Mouse (Mus musculus): ENCODE results near the gene Cldn19. TPM values are rescaled to one million over a fixed set of nuclear protein-coding genes. Genes with fewer than 3 reads are reported as not detected.
"Not testable (repeated sequence)": the region's sequence is repeated elsewhere in the genome, so short reads cannot be mapped to it uniquely, and the experiment has no call there.

The Cldn19 gene
- polyA plus RNA-seq, 1 experiment from 2014 or later = 0.63 TPM

DNA sequence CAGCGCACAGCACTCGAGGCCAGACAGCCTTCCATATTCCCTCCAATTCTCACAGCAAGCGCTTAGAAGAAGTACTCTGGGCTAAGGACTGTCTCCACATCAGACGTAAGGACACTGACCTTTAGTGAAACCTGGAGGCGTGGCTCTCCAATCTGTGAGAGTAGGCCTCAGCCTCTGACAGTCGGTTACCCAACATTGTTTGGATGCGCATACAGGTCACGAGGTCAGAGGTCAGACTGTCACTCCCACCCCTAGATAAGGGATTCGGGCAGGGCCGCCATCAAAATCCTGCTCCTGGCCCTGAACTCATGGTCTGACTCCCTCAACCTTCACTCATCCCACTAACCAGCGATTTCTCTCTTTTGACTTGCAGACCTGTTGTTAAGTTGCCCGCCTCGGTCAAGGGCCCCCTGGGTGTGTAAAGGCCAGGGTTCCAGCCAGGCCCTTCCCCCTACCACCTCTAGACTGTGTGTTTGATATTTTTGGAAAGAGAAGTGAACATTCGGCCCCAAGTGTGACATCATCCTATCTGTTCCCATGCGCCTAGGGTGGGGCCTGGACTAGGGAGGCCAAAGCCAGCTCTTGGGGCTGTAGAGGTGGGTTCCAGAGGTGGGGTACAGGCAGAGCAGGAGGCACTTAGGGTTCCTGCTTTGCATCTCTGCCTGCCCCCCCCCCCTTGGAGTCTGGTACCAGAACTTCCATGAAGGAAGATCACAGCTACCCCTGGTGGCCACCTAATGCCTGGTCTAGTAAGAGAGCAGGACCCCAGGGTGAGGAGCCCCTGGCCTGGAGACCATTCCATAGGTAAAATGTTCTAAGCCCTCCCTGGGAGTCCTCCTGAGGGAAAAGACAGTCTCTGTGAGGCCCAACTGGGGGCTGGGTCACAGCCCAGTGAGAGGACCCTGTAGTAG lies 4.4 kb downstream of the Cldn19 start:
- WGBS = 81% methylated on average over 15 of the region's 15 CpGs
- Histone ChIP-seq H3K9ac (no peak overlapping the region), H3K36me3 (no peaks in the 10 kb centered on the region), H3K4me2 (replicated peaks) (no peak overlapping the region), H3K9me3 (replicated peaks) (no peaks in the 10 kb centered on the region), H3K4me1 (peaks cover under 1% of the 10 kb centered on the region), H3K27ac (no peak overlapping the region), H3K27me3 (no peaks in the 10 kb centered on the region), H3K4me3 (no peak overlapping the region)
- ATAC-seq (ENCODE audit: low FRiP score) = no peak

GRCm38 (mm10) chr4:119261087-119261713 lies 6.0 kb downstream of the Cldn19 start:
- no peaks in the 10 kb centered on the region for H3K9me3 ChIP-seq (replicated peaks)
- no peak for ATAC-seq (ENCODE audit: low FRiP score)
- no peaks in the 10 kb centered on the region for H3K27me3 ChIP-seq
- H3K4me1 ChIP-seq = no peaks in the 10 kb centered on the region
- no peak overlapping the region for H3K27ac ChIP-seq
- H3K9ac ChIP-seq = no peak overlapping the region
- WGBS = 58% methylated on average over 7 of the region's 7 CpGs
- H3K4me3 ChIP-seq = no peak overlapping the region
- H3K4me2 ChIP-seq (replicated peaks) = no peak overlapping the region
- no peaks in the 10 kb centered on the region for H3K36me3 ChIP-seq

DNA sequence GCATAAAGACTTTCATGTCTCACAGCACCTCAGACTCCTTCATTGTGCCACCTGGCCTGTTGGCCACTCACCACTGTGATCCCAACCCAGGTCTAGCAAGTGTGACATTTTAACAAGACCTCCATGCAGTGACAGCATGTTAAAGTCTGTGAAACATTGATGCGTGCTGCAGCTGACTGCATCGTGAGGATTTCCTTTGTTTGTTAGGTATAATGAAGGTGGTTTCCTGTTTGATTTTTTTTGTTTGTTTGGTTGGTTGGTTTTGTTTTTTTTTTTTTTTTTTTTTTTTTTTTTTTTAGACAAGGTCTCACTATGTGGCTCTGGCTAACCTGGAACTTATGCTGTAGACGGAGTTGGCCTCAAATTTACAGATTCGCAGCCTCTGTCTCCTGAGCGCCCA lies 7.3 kb downstream of the Cldn19 start:
- Histone ChIP-seq H3K27ac (no peak overlapping the region), H3K27me3 (no peaks in the 10 kb centered on the region), H3K4me3 (no peak overlapping the region), H3K4me1 (no peaks in the 10 kb centered on the region), H3K4me2 (replicated peaks) (no peak overlapping the region), H3K9me3 (replicated peaks) (no peaks in the 10 kb centered on the region), H3K9ac (no peak overlapping the region), H3K36me3 (no peaks in the 10 kb centered on the region)
- WGBS = 89% methylated on average over 5 of the region's 5 CpGs
- no peak for ATAC-seq (ENCODE audit: low FRiP score)

DNA sequence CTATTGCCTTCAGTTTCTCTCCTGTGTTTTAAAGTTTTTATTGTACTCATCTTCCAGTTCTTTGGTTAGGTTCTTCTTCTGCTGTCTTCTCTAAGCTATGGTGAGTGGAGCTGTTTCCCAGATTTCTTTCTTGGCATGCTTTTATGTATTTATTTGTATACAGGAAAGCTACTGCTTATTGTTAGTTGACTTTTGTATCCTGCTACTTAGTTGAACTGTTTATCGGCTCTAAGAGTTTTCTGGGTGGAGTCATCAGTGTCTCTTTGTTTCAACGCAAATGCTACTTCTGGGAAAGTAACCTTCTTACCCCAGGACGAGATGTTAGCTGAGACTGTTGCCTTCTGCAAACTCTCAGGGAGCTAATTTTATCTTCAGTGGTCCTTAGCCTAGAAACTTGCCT lies 8.2 kb downstream of the Cldn19 start:
- Histone ChIP-seq H3K27me3 (no peaks in the 10 kb centered on the region), H3K4me1 (no peaks in the 10 kb centered on the region), H3K27ac (no peak overlapping the region), H3K36me3 (0 out of 2 replicates have a peak, but pooled peaks cover 6% of the 10 kb centered on the region), H3K9ac (no peak overlapping the region), H3K4me3 (no peak overlapping the region), H3K9me3 (replicated peaks) (no peaks in the 10 kb centered on the region), H3K4me2 (replicated peaks) (no peak overlapping the region)
- WGBS = 80% methylated on average over 3 of the region's 3 CpGs
- no peak for ATAC-seq (ENCODE audit: low FRiP score)

GRCm38 (mm10) chr4:119266606-119267005 lies 11.4 kb downstream of the Cldn19 start:
- Histone ChIP-seq H3K27ac (no peak overlapping the region), H3K27me3 (no peaks in the 10 kb centered on the region), H3K4me3 (no peak overlapping the region), H3K9me3 (replicated peaks) (no peaks in the 10 kb centered on the region), H3K36me3 (peaks cover 27% of the 10 kb centered on the region), H3K9ac (no peak overlapping the region), H3K4me2 (replicated peaks) (no peak overlapping the region), H3K4me1 (no peaks in the 10 kb centered on the region)
- 81% methylated on average over 13 of the region's 13 CpGs for WGBS
- ATAC-seq (ENCODE audit: low FRiP score) = no peak

DNA sequence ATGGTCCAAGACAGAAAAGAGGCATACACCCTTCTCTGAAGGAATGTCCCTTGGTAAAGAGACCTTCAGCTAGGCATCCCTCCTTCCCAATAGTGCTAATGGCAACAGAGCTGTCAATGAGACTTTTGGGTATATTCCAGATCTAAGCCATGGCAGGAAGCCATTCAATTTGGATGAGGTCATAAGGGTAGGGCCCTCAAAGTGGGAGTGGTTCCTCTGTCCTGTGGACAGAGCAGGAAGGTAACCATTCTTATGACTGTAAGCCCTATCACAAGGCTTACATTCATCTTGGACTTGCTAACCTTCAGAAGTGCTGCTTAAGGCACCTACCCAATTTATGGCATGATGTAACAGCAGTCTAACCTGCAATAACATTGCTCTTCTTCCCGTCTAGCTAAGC lies 19.4 kb downstream of the Cldn19 start:
- Histone ChIP-seq H3K9ac (no peak overlapping the region), H3K27ac (no peak overlapping the region), H3K36me3 (peaks cover 88% of the 10 kb centered on the region), H3K4me1 (no peaks in the 10 kb centered on the region), H3K4me2 (replicated peaks) (no peak overlapping the region), H3K27me3 (no peaks in the 10 kb centered on the region), H3K9me3 (replicated peaks) (no peaks in the 10 kb centered on the region), H3K4me3 (no peak overlapping the region)
- no peak for ATAC-seq (ENCODE audit: low FRiP score)
- 88% methylated on average over 1 of the region's 1 CpGs for WGBS

DNA sequence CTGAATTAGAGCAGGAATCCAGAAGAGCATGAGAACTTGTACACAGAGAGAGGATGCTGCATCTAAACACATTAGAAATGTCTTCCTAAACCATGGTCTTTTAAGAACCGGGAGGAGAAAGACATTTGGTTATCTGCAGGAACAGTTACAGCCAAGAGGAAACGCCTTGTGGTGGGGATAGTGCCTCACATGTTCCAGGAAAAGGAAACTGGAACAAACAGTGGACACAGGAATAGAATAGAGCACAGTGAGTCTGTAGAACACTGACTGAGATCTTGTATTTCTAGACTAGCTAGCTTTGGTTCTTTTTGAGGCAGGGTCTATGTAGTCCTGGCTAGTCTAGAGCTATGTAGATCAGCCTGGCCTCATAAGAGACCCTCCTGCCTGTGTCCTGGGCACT lies 20.0 kb downstream of the Cldn19 start:
- H3K9ac ChIP-seq = no peak overlapping the region
- H3K36me3 ChIP-seq = peaks cover 90% of the 10 kb centered on the region
- H3K4me3 ChIP-seq = no peak overlapping the region
- ATAC-seq (ENCODE audit: low FRiP score) = no peak
- no peaks in the 10 kb centered on the region for H3K9me3 ChIP-seq (replicated peaks)
- no peak overlapping the region for H3K27ac ChIP-seq
- H3K4me2 ChIP-seq (replicated peaks) = no peak overlapping the region
- H3K4me1 ChIP-seq = no peaks in the 10 kb centered on the region
- WGBS = 82% methylated on average over 2 of the region's 2 CpGs
- no peaks in the 10 kb centered on the region for H3K27me3 ChIP-seq

DNA sequence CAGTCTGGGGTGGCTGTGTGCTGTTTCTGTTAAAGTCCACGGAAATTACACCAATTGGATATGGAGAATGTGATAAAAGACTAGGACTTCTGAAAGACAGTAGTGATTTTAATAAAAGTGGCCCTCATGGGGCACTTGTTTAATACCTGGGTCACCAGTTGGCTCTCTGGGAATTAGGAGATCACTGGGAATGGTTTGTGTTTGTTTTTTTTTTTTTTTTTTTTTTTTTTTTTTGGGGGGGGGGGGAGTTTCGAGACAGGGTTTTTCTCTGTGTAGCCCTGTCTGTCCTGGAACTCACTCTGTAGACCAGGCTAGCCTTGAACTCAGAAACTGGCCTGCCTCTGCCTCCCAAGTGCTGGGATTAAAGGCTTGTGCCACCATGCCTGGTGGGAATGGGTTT lies 20.5 kb downstream of the Cldn19 start:
- Histone ChIP-seq H3K4me3 (no peak overlapping the region), H3K4me1 (no peaks in the 10 kb centered on the region), H3K9me3 (replicated peaks) (no peaks in the 10 kb centered on the region), H3K4me2 (replicated peaks) (no peak overlapping the region), H3K36me3 (peaks cover 88% of the 10 kb centered on the region), H3K9ac (no peak overlapping the region), H3K27me3 (no peaks in the 10 kb centered on the region), H3K27ac (no peak overlapping the region)
- ATAC-seq (ENCODE audit: low FRiP score) = no peak
- WGBS = 56% methylated on average over 2 of the region's 2 CpGs

GRCm38 (mm10) chr4:119278784-119279183 lies 23.6 kb downstream of the Cldn19 start:
- ATAC-seq (ENCODE audit: low FRiP score); H3K4me1 ChIP-seq; H3K4me2 ChIP-seq (replicated peaks); H3K9me3 ChIP-seq (replicated peaks); H3K27ac ChIP-seq; H3K27me3 ChIP-seq; H3K9ac ChIP-seq; H3K4me3 ChIP-seq: not testable (repeated sequence)
- 92% methylated on average over 15 of the region's 15 CpGs for WGBS
- H3K36me3 ChIP-seq = peaks cover 91% of the 10 kb centered on the region

DNA sequence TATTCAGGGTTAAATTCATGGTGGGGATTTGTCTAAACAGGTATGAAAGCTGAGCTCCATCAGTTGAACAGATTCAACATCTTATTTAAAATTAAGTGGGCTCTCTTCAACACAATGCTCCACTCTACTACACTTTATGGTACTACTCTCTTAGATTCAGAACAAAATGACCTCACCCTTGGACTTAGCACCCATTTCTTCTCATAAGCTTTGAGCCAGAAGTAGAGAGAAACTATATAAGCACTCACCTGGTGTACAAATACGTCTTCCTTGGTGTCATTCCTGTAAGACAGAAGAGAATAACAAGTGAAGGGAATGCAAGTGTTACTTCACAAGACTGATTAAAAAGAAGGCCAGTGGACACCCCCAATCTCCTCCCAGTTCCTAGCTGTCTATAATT lies 29.6 kb downstream of the Cldn19 start:
- WGBS = 91% methylated on average over 1 of the region's 1 CpGs
- ATAC-seq (ENCODE audit: low FRiP score) = no peak

DNA sequence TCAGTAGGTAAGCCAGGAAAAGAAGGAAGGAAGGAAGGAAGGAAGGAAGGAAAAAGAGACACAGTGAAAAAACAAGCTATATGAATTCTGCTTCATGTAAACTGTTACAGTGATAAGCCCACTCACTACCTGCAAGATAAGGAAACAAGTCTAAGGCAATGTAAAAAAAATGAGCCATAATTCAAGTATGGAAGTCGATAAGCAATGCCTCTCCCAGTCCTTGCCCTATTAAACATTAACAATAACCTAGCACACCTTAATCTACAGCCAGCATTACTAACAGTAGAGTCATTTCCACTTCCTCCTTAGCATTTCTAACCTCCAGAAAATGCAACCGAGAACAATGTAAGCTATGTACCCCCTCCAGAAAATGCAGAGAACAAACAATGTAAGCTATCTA lies 30.1 kb downstream of the Cldn19 start:
- H3K9ac ChIP-seq = no peak overlapping the region
- peaks cover 49% of the 10 kb centered on the region for H3K36me3 ChIP-seq
- H3K27ac ChIP-seq = no peak overlapping the region
- no peaks in the 10 kb centered on the region for H3K27me3 ChIP-seq
- H3K4me2 ChIP-seq (replicated peaks) = no peak overlapping the region
- no peak overlapping the region for H3K4me3 ChIP-seq
- H3K9me3 ChIP-seq (replicated peaks) = no peaks in the 10 kb centered on the region
- 87% methylated on average over 2 of the region's 2 CpGs for WGBS
- H3K4me1 ChIP-seq = 0 out of 2 replicates have a peak, but pooled peaks cover 1% of the 10 kb centered on the region
- no peak for ATAC-seq (ENCODE audit: low FRiP score)

More for the DNA sequence above, 29.6 kb downstream of the Cldn19 start:
- Histone ChIP-seq H3K27ac (no peak overlapping the region), H3K4me1 (no peaks in the 10 kb centered on the region), H3K4me2 (replicated peaks) (no peak overlapping the region), H3K27me3 (no peaks in the 10 kb centered on the region), H3K36me3 (peaks cover 54% of the 10 kb centered on the region), H3K9me3 (replicated peaks) (no peaks in the 10 kb centered on the region), H3K9ac (no peak overlapping the region), H3K4me3 (no peak overlapping the region)

- peaks cover 28% of the 10 kb centered on the region for H3K4me1 ChIP-seq
Measured at GRCm38 (mm10) chr4:119291921-119292320, 36.7 kb downstream of the Cldn19 start.

More at GRCm38 (mm10) chr4:119291921-119292320, 36.7 kb downstream of the Cldn19 start:
- no peak for ATAC-seq (ENCODE audit: low FRiP score)
- H3K4me3 ChIP-seq = peak overlapping the region; percentile 82
- H3K36me3 ChIP-seq = peaks cover 9% of the 10 kb centered on the region; the same call in 1 of the 2 replicates
- peak overlapping the region; percentile 78 for H3K4me2 ChIP-seq (replicated peaks)
- H3K9ac ChIP-seq = peak overlapping the region; percentile 98; the same call in 1 of the 2 replicates
- no peaks in the 10 kb centered on the region for H3K27me3 ChIP-seq
- no peak overlapping the region for H3K27ac ChIP-seq
- no peaks in the 10 kb centered on the region for H3K9me3 ChIP-seq (replicated peaks)
- WGBS = 75% methylated on average over 1 of the region's 1 CpGs
